22 mouse cellular contexts compared by ENCODE assay signal in the genomic region with DNA sequence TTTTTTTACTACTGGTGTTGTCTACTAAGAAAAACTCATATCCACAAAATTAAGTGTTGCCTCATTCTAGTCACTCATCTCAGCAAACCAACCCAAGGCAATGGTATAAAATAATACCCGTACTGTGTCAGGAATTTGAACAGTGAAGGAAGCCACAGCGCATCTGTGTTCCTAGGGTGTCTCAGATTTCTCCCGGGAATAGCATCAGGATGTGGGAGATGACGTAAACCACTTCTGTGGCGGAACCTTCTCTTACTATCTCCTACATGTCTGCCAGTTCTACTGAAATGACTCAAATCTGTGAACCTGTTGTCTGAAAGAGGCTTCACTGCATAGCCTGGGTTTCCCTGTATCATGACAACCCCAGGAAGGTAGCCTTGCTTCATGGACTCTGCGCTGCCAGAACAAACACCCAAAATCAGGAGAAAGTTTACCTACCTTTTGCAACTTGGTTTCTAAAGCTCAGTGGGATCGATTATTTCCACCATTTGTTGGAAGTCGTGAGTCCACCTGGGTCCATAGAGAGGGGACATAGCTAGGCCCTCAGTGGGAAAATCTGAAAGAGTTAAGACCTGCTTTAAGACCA.
A peak's percentile ranks its signal among the peaks of the same experiment; 100 is the strongest.
DNase-seq lines count a peak whose midpoint lies in the region; ATAC-seq and TF ChIP-seq lines count a peak whose summit lies in the region.
"Had no signal": no experiment of that assay in that cellular context is flagged by ENCODE, and none has a peak within 500 bp of the region (broad histone marks: within the 10 kb centered on the region; RNA-seq: fewer than 3 reads in every experiment).

No protein-coding gene starts in this region.

- 58% methylated on average over 8 of the region's 8 CpGs for WGBS in liver, embryonic 15.5 days (ENCODE audit: insufficient replicate concordance)
- 67% methylated on average over 8 of the region's 8 CpGs for WGBS in liver, embryonic 12.5 days (ENCODE audit: insufficient replicate concordance)

- H3K36me3 ChIP-seq in liver, embryonic 15.5 days (replicated peaks) = no peaks in the 10 kb centered on the region
- H3K36me3 ChIP-seq in liver, embryonic 12.5 days = no peaks in the 10 kb centered on the region
- H3K36me3 ChIP-seq in C2C12 (ENCODE audit: control insufficient read depth, insufficient read depth) = no peaks in the 10 kb centered on the region
- H3K36me3 ChIP-seq: forebrain, embryonic 10.5 days; heart, embryonic 10.5 days; heart, embryonic 13.5 days; hindbrain, embryonic 15.5 days had no signal

- no peaks in the 10 kb centered on the region for H3K79me2 ChIP-seq in C2C12 (ENCODE audit: control insufficient read depth, insufficient read depth)

- H3K79me3 ChIP-seq in C2C12 (ENCODE audit: low read depth) = no peaks in the 10 kb centered on the region

- ATAC-seq in liver, embryonic 15.5 days (ENCODE audit: insufficient read depth) = peak; percentile 62
- ATAC-seq in liver, embryonic 12.5 days = no peak
- ATAC-seq: activated CD4-positive, CD25-positive, alpha-beta regulatory T cell, adult 4 months; forebrain, embryonic 13.5 days; forebrain, embryonic 16.5 days had no signal

- no peak overlapping the region for H3ac ChIP-seq in C2C12 (ENCODE audit: control insufficient read depth, insufficient read length, low read depth)

- no peaks in the 10 kb centered on the region for H3K4me1 ChIP-seq in liver, embryonic 15.5 days (replicated peaks)
- no peaks in the 10 kb centered on the region for H3K4me1 ChIP-seq in liver, embryonic 12.5 days
- H3K4me1 ChIP-seq: heart, embryonic 10.5 days; heart, embryonic 13.5 days; hindbrain, embryonic 15.5 days had no signal

- no peak overlapping the region for H3K9ac ChIP-seq in liver, embryonic 15.5 days
- H3K9ac ChIP-seq in liver, embryonic 12.5 days = no peak overlapping the region
- H3K9ac ChIP-seq: forebrain, embryonic 13.5 days; heart, embryonic 13.5 days; hindbrain, embryonic 15.5 days had no signal

- TF ChIP-seq CTCF in C2C12 (IDR thresholded peaks at IDR 0.05; ENCODE audit: control insufficient read depth, insufficient read depth, insufficient read length) = no peak

- H3K27ac ChIP-seq in liver, embryonic 15.5 days (replicated peaks) = 0 out of 2 replicates have a peak overlapping the region, but pooled peaks have one; percentile 19
- no peak overlapping the region for H3K27ac ChIP-seq in liver, embryonic 12.5 days
- H3K27ac ChIP-seq: forebrain, embryonic 10.5 days; forebrain, embryonic 13.5 days; heart, embryonic 10.5 days; heart, embryonic 13.5 days; hindbrain, embryonic 15.5 days had no signal

- no peak overlapping the region for H3K4me2 ChIP-seq in liver, embryonic 15.5 days
- H3K4me2 ChIP-seq in liver, embryonic 12.5 days = no peak overlapping the region
- H3K4me2 ChIP-seq: forebrain, embryonic 13.5 days; heart, embryonic 13.5 days; hindbrain, embryonic 15.5 days had no signal

- no peak overlapping the region for H3K4me3 ChIP-seq in liver, embryonic 15.5 days (replicated peaks)
- no peak overlapping the region for H3K4me3 ChIP-seq in liver, embryonic 12.5 days
- no peak overlapping the region for H3K4me3 ChIP-seq in C2C12 (ENCODE audit: insufficient read depth, poor library complexity, severe bottlenecking)
- H3K4me3 ChIP-seq: forebrain, embryonic 10.5 days; forebrain, embryonic 13.5 days; heart, embryonic 10.5 days; heart, embryonic 13.5 days; hindbrain, embryonic 15.5 days had no signal

- peak; percentile 83 for DNase-seq in brain, adult 2 months (ENCODE audit: low read depth, low spot score)
- DNase-seq in telencephalon, adult 2 months (ENCODE audit: low read depth, low spot score) = peak; percentile 79
- no peak for DNase-seq in thymus, postnatal 14 days
- DNase-seq: adrenal gland, adult 8-10 months; adrenal gland, postnatal 25 days; cerebellum, adult 18-20 months; cerebellum, adult 9-10 months; cerebellum, postnatal 14 days; gastrocnemius, postnatal 25 days; heart, adult 18-20 months; heart, postnatal 14 days; heart, postnatal 4 days had no signal

- no peaks in the 10 kb centered on the region for H3K9me3 ChIP-seq in liver, embryonic 15.5 days (replicated peaks)
- no peaks in the 10 kb centered on the region for H3K9me3 ChIP-seq in liver, embryonic 12.5 days (replicated peaks)
- H3K9me3 ChIP-seq: forebrain, embryonic 10.5 days; forebrain, embryonic 13.5 days; heart, embryonic 10.5 days; heart, embryonic 13.5 days; hindbrain, embryonic 15.5 days had no signal

- no peaks in the 10 kb centered on the region for H3K27me3 ChIP-seq in liver, embryonic 15.5 days
- H3K27me3 ChIP-seq in liver, embryonic 12.5 days (replicated peaks) = no peaks in the 10 kb centered on the region
- H3K27me3 ChIP-seq in C2C12 (ENCODE audit: control insufficient read depth, insufficient read depth, insufficient read length) = no peaks in the 10 kb centered on the region
- H3K27me3 ChIP-seq: forebrain, embryonic 13.5 days; heart, embryonic 13.5 days; hindbrain, embryonic 15.5 days had no signal

TF ChIP-seq in C2C12, 6 proteins besides CTCF, POLR2A, EP300 and RAD21:
- no peak for TF ChIP-seq FOSL1 (IDR thresholded peaks at IDR 0.05; ENCODE audit: insufficient read depth, low read length, poor library complexity, severe bottlenecking)
- no peak for TF ChIP-seq USF1 (IDR thresholded peaks at IDR 0.05; ENCODE audit: low read depth)
- TF ChIP-seq MAX (IDR thresholded peaks at IDR 0.05) = no peak
- TF ChIP-seq MYOG (IDR thresholded peaks at IDR 0.05; ENCODE audit: control insufficient read depth, extremely low read depth, insufficient read length) = no peak
- TF ChIP-seq MYOD1 (IDR thresholded peaks at IDR 0.05; ENCODE audit: control insufficient read depth, insufficient read length, low read depth) = peak; percentile 62
- no peak for TF ChIP-seq CEBPB (IDR thresholded peaks at IDR 0.05; ENCODE audit: low read depth)
TF ChIP-seq in C2C12: peak in this region for 1.
